Mouse (Mus musculus): Measurements from ENCODE around the gene Usp50. TPM values are rescaled to one million over a fixed set of nuclear protein-coding genes. Genes with fewer than 3 reads are reported as not detected.

Usp50 gene
- polyA plus RNA-seq, 1 experiment from 2014 or later = 4.1 TPM

- no peak for ATAC-seq (ENCODE audit: insufficient number of reproducible peaks, insufficient read depth, low FRiP score, low TSS enrichment, low read depth)
- WGBS = 65% methylated on average over 4 of the region's 4 CpGs
Observed at GRCm38 (mm10) chr2:126663481-126663880, 119.8 kb downstream of the Usp50 start.

More at GRCm38 (mm10) chr2:126663481-126663880, 119.8 kb downstream of the Usp50 start:
- H3K4me1 ChIP-seq (replicated peaks) = no peaks in the 10 kb centered on the region
- peaks cover 7% of the 10 kb centered on the region; the same call in 1 of the 2 replicates for H3K36me3 ChIP-seq
- no peak overlapping the region for H3K4me3 ChIP-seq (replicated peaks)
- no peaks in the 10 kb centered on the region for H3K9me3 ChIP-seq
- H3K27ac ChIP-seq = no peak overlapping the region
- H3K4me2 ChIP-seq = no peak overlapping the region
- no peak overlapping the region for H3K9ac ChIP-seq (replicated peaks)
- H3K27me3 ChIP-seq = no peaks in the 10 kb centered on the region

Other genes with a start within 250 kb of the Usp50 start
- 0.53 and 0.67 TPM in 2 replicates for gene Slc27a2, start 231.1 kb downstream of the Usp50 start, polyA plus RNA-seq (2016; fragmentation: Nextera tagmentation; extraction: Ambion mirVana)
- 1.0 and 1.5 TPM in 2 replicates for gene Hdc, start 164.2 kb downstream of the Usp50 start, polyA plus RNA-seq (2016; fragmentation: Nextera tagmentation; extraction: Ambion mirVana)
- 89.2 and 91.2 TPM in 2 replicates for gene Gabpb1, start 107.1 kb downstream of the Usp50 start, polyA plus RNA-seq (2016; fragmentation: Nextera tagmentation; extraction: Ambion mirVana)
- gene Usp8, start 76.1 kb downstream of the Usp50 start, polyA plus RNA-seq (2016; fragmentation: Nextera tagmentation; extraction: Ambion mirVana) = 39.1 and 44.8 TPM in 2 replicates
- gene Trpm7, start 92.8 kb upstream of the Usp50 start, polyA plus RNA-seq (2016; fragmentation: Nextera tagmentation; extraction: Ambion mirVana) = 59.2 and 63.4 TPM in 2 replicates
- gene Sppl2a, start 149.8 kb upstream of the Usp50 start, polyA plus RNA-seq (2016; fragmentation: Nextera tagmentation; extraction: Ambion mirVana) = 41.3 and 42.8 TPM in 2 replicates
- 12.3 and 13.8 TPM in 2 replicates for gene Ap4e1, start 225.2 kb upstream of the Usp50 start, polyA plus RNA-seq (2016; fragmentation: Nextera tagmentation; extraction: Ambion mirVana)

All from limb, embryonic 12.5 days (tissue).